Mouse (Mus musculus) midbrain, embryonic 11.5 days (tissue): ENCODE results near the gene Micu1. TPM values are rescaled to one million over a fixed set of nuclear protein-coding genes. Genes with fewer than 3 reads are reported as not detected.

Source experiments
- ATAC-seq: fragments of 200-750 bp; cut with Nextera tagmentation; 2 replicates; pipeline ENCODE4 v1.8.0; 2017; ENCODE audit warnings: moderate TSS enrichment, moderate library complexity; ENCODE audit not compliant: low FRiP score
- DNase-seq: peaks from one replicate; pipeline ENCODE4 v3.0.0; 2015; ENCODE audit warnings: low spot score; ENCODE audit errors: missing footprints
- H3K27ac ChIP-seq: fragments of 300-500 bp; sonication (generic); 2 replicates; pipeline ENCODE4 v1.5.1; 2014; ENCODE audit warnings: low read depth, low read length
- H3K27me3 ChIP-seq: fragments of 300-500 bp; sonication (generic); 2 replicates; pipeline ENCODE4 v1.6.1; 2014; ENCODE audit warnings: mild to moderate bottlenecking, low read length, moderate library complexity, mixed read lengths; ENCODE audit not compliant: control insufficient read depth, insufficient read depth
- H3K36me3 ChIP-seq: fragments of 300-500 bp; sonication (generic); 2 replicates; pipeline ENCODE4 v1.6.1; 2014; ENCODE audit warnings: mild to moderate bottlenecking, low read length, moderate library complexity, mixed read lengths; ENCODE audit not compliant: control insufficient read depth, insufficient read depth
- H3K4me1 ChIP-seq: fragments of 300-500 bp; sonication (generic); 2 replicates; pipeline ENCODE4 v1.6.1; 2014; ENCODE audit warnings: low read length; ENCODE audit not compliant: control insufficient read depth, insufficient read depth
- H3K4me2 ChIP-seq: fragments of 300-500 bp; sonication (generic); 2 replicates; pipeline ENCODE4 v1.6.1; 2014; ENCODE audit warnings: mild to moderate bottlenecking, moderate library complexity
- H3K4me3 ChIP-seq: fragments of 300-500 bp; sonication (generic); 2 replicates; pipeline ENCODE4 v1.5.1; 2014; ENCODE audit warnings: low read depth, low read length
- H3K9ac ChIP-seq: fragments of 300-500 bp; sonication (generic); 2 replicates; pipeline ENCODE4 v1.6.1; 2014; ENCODE audit warnings: low read length
- H3K9me3 ChIP-seq: fragments of 300-500 bp; sonication (generic); 2 replicates; pipeline ENCODE4 v1.6.1; 2016; ENCODE audit warnings: low read length; ENCODE audit not compliant: control insufficient read depth
- WGBS: fragments of 180-500 bp; shearing (Covaris S2); extraction: QIAGEN DNeasy Blood & Tissue Kit; methylation state at CpG from one replicate; pipeline ENCODE4 v1.1.7; 2014; 5-methylcytosine and 5-hydroxymethylcytosine counted together
- polyA plus RNA-seq: library from polyadenylated mRNA; unstranded; fragments of >200 nt; fragmentation: Nextera tagmentation; extraction: Ambion mirVana; gene quantifications from 2 replicates; pipeline ENCODE4 v1.2.1, GENCODE M21; 2014

The Micu1 gene
- polyA plus RNA-seq, 1 experiment from 2014 or later = 57.0 TPM

GRCm38 (mm10) chr10:59819146-59819545 is 116.9 kb downstream of the Micu1 start:
- no peaks in the 10 kb centered on the region for H3K27me3 ChIP-seq
- ATAC-seq (no peak), DNase-seq (no peak)
- H3K4me2 ChIP-seq = no peak overlapping the region
- no peak overlapping the region for H3K9ac ChIP-seq
- no peak overlapping the region for H3K27ac ChIP-seq
- 0 out of 2 replicates have a peak, but pooled peaks cover 3% of the 10 kb centered on the region for H3K4me1 ChIP-seq
- no peaks in the 10 kb centered on the region for H3K36me3 ChIP-seq
- 87% methylated on average over 9 of the region's 9 CpGs for WGBS
- no peaks in the 10 kb centered on the region for H3K9me3 ChIP-seq
- no peak overlapping the region for H3K4me3 ChIP-seq

- H3K4me1 ChIP-seq = 0 out of 2 replicates have a peak, but pooled peaks cover 3% of the 10 kb centered on the region
- no peak overlapping the region for H3K4me3 ChIP-seq
- no peaks in the 10 kb centered on the region for H3K27me3 ChIP-seq
- no peaks in the 10 kb centered on the region for H3K9me3 ChIP-seq
- H3K9ac ChIP-seq = no peak overlapping the region
- H3K4me2 ChIP-seq = no peak overlapping the region
- no peak for ATAC-seq
- no peak for DNase-seq
- H3K36me3 ChIP-seq = no peaks in the 10 kb centered on the region
- no peak overlapping the region for H3K27ac ChIP-seq
- 90% methylated on average over 5 of the region's 5 CpGs for WGBS
Observed at GRCm38 (mm10) chr10:59820886-59821285, 118.6 kb downstream of the Micu1 start.

GRCm38 (mm10) chr10:59821334-59822066 is 119.2 kb downstream of the Micu1 start:
- DNase-seq (no peak), ATAC-seq (no peak)
- H3K9ac ChIP-seq = no peak overlapping the region
- H3K27me3 ChIP-seq = no peaks in the 10 kb centered on the region
- no peaks in the 10 kb centered on the region for H3K36me3 ChIP-seq
- 0 out of 2 replicates have a peak, but pooled peaks cover 3% of the 10 kb centered on the region for H3K4me1 ChIP-seq
- H3K4me3 ChIP-seq = no peak overlapping the region
- no peak overlapping the region for H3K4me2 ChIP-seq
- WGBS = 88% methylated on average over 7 of the region's 7 CpGs
- H3K27ac ChIP-seq = no peak overlapping the region
- H3K9me3 ChIP-seq = no peaks in the 10 kb centered on the region

- Histone ChIP-seq H3K27ac (no peak overlapping the region), H3K4me2 (no peak overlapping the region), H3K4me3 (no peak overlapping the region), H3K4me1 (0 out of 2 replicates have a peak, but pooled peaks cover 3% of the 10 kb centered on the region), H3K9ac (no peak overlapping the region), H3K27me3 (no peaks in the 10 kb centered on the region), H3K36me3 (peaks cover under 1% of the 10 kb centered on the region; the same call in 1 of the 2 replicates), H3K9me3 (no peaks in the 10 kb centered on the region)
- ATAC-seq (no peak), DNase-seq (no peak)
- WGBS = 88% methylated on average over 10 of the region's 10 CpGs
Observed at GRCm38 (mm10) chr10:59822857-59823256, 120.6 kb downstream of the Micu1 start.

DNA sequence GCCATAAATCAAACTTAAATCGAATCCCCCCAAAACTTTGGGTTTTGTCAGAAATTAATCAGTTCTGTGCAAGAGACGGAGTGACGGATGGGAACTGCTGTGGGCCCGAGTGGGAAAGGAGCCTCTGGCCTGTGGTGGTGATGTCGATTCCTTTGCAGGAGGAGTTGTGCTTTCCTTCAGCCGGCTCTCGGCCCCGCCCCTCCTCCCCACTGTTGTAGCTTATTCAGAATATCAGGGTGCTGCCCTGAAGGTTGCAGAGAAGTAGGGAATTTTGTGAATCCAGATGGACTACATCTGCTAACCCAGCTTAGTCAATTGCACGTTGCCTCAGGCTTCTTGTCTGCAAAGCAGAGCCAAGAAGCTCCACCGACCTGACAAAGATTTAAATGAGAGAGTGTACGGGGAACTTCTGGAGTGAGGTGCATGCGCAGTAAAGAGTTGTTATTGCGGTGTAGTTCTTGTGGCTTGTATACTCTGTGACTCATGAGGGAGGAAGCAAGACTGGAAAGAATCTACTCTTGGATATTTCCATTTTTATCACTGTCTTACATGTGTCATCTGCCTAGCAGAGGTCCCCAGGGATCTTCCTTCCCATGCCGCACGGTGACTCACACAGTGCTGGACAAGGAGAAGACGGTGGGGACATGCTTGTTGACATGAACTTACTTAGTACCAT is 123.0 kb downstream of the Micu1 start:
- Histone ChIP-seq H3K4me3 (no peak overlapping the region), H3K36me3 (peaks cover 3% of the 10 kb centered on the region; the same call in 1 of the 2 replicates), H3K9ac (no peak overlapping the region), H3K4me2 (no peak overlapping the region), H3K4me1 (0 out of 2 replicates have a peak, but pooled peaks cover 3% of the 10 kb centered on the region), H3K9me3 (no peaks in the 10 kb centered on the region), H3K27ac (no peak overlapping the region), H3K27me3 (no peaks in the 10 kb centered on the region)
- 85% methylated on average over 16 of the region's 16 CpGs for WGBS
- DNase-seq = no peak
- no peak for ATAC-seq

GRCm38 (mm10) chr10:59829886-59830285 is 127.6 kb downstream of the Micu1 start:
- Histone ChIP-seq H3K27ac (no peak overlapping the region), H3K4me1 (no peaks in the 10 kb centered on the region), H3K9me3 (no peaks in the 10 kb centered on the region), H3K9ac (no peak overlapping the region), H3K4me3 (no peak overlapping the region), H3K27me3 (no peaks in the 10 kb centered on the region), H3K36me3 (peaks cover 3% of the 10 kb centered on the region; the same call in 1 of the 2 replicates), H3K4me2 (no peak overlapping the region)
- peak; percentile 44 for DNase-seq
- ATAC-seq = no peak
- 94% methylated on average over 6 of the region's 6 CpGs for whole genome bisulfite sequencing

DNA sequence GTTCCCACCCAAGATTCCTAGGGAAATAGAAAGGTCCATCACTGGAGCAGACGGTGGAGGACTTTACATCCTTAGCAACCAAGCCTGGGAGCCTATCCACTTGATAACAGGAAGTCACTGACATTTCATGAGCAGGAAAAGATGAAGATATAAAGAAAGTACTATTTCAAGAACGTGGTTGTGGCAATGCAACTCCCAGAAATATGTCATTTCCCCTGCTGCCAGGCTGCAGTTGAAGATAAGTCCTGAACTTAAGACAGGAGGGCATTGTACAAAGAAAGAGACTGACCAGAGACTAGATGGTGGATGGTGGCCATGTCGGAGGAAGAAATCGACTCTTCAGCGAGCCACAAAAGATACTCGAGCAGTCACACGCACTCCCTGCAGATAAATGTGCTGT is 129.7 kb downstream of the Micu1 start:
- Histone ChIP-seq H3K9ac (no peak overlapping the region), H3K27me3 (no peaks in the 10 kb centered on the region), H3K4me2 (no peak overlapping the region), H3K36me3 (peaks cover 3% of the 10 kb centered on the region; the same call in 1 of the 2 replicates), H3K4me3 (no peak overlapping the region), H3K4me1 (no peaks in the 10 kb centered on the region), H3K9me3 (no peaks in the 10 kb centered on the region), H3K27ac (no peak overlapping the region)
- 92% methylated on average over 7 of the region's 7 CpGs for WGBS
- DNase-seq (no peak), ATAC-seq (no peak)

GRCm38 (mm10) chr10:59835301-59836155 is 133.3 kb downstream of the Micu1 start:
- ATAC-seq = no peak
- WGBS = 93% methylated on average over 14 of the region's 14 CpGs
- Histone ChIP-seq H3K27ac (no peak overlapping the region), H3K9me3 (no peaks in the 10 kb centered on the region), H3K4me1 (no peaks in the 10 kb centered on the region), H3K4me3 (no peak overlapping the region), H3K36me3 (no peaks in the 10 kb centered on the region), H3K9ac (no peak overlapping the region), H3K4me2 (no peak overlapping the region), H3K27me3 (no peaks in the 10 kb centered on the region)
- peak; percentile 2 for DNase-seq
